Mouse (Mus musculus) mature B cell (primary cell): ENCODE results near the gene Zfp78.

Experiments used
- in situ Hi-C: fragments of 300-500 bp; cut with MboI; formaldehyde crosslinking; loops from 2 replicates; pipeline ENCODE4 v1.14.3; 2019

The Zfp78 gene

DNA sequence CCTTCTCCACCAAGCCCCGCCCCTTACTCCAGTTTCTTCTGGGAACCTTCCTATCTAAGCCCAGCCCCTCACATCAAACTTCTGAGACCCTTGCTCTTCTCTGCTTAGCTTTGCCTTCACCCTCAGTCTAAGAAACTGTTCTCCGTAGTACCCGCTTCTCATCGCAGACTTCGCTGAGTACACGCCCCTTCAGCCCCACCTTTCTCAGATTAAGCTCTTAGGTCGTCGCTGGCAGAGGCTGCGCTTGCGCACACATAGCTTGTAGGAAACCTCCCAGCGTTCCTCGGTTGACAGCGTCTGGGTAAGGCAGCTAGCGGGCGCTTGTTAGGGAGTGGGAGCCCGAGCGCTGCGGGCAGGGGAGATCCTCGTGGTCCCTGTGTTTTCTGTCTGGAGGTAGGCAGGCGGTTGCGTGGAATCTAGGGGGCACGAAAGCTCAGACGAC is at the start of gene Zfp78:
Gene Zfp78 (plus strand): TSS at position 234 of the 442 bp plus-strand sequence.
- in situ Hi-C loops = loop anchor here (25.0 kb wide), 1 partner anchor 824 kb away; no protein-coding TSS in a partner anchor

DNA sequence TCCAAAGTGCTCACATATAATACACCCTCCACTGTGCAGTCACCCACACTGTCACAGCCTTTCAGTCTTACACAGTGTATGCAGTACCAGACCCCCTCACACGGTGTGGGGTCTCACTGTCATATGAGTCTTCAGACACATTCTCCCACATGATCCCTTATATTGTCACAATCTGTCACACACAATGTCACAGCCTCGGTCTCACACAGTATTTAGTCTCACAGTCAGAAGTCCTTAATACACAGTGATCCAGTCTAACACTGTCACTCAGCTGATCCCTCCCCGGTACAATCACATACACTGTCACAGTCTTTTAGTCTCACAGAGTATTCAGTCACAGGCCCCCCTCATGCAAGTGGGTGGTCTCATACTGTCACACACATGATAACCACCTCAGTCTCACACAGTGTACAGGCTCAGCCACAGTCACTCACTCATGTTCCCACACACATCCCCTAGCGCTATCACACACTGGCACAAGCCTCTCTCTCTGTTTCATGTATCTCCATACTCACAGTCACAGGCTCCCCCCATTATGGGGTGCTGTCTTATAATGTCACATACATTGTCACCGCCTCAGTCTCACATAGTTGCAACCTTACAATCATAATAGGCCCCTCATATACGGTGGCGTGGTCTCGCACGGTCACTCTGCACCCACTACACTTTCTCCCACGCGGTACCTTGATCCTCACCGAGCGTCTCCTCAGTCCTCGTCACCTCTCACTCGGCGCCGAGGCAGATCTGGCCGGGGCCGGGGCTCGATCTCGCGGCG is 32.4 kb upstream of the Zfp78 start:
- in situ Hi-C loops = no loop called here

- in situ Hi-C loops = no loop called here
Observed at GRCm38 (mm10) chr7:6331233-6331956, 31.7 kb upstream of the Zfp78 start, which contains the start of gene Zfp583. Gene Zfp583, minus strand, starts transcription at chr7:6331285.

GRCm38 (mm10) chr7:6339865-6340264 is 23.2 kb upstream of the Zfp78 start:
- in situ Hi-C loops = no loop called here

GRCm38 (mm10) chr7:6343501-6344071 is 19.5 kb upstream of the Zfp78 start, which contains the start of gene Gm3854:
Gene Gm3854, plus strand, starts transcription at chr7:6343759.
- in situ Hi-C loops = no loop called here

- in situ Hi-C loops = no loop called here
Observed at GRCm38 (mm10) chr7:6344124-6344523, 19.0 kb upstream of the Zfp78 start.

DNA sequence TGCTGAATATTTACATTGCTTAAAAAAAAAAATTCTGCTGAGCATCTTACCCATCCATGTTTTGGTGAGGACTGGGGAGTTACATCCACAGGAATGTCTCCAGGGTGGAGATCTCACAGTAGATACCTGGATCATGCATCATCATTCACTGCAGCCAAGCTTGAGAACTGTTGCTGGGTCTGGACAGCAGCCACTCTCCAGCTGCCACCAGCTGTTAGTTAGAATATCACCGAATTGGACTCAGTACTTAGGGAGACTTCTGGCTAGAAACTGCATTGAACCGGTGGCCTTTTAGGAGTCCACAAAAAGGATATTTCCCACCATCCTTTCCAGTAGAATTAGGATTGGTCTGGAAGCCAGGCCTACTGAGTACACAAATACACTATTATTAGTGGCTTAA is 5.0 kb upstream of the Zfp78 start:
- in situ Hi-C loops = loop anchor here (5.0 to 25.0 kb wide), 3 partner anchors 577 to 939 kb away; no protein-coding TSS in a partner anchor

GRCm38 (mm10) chr7:6358937-6359590 is 4.0 kb upstream of the Zfp78 start:
- in situ Hi-C loops = loop anchor here (5.0 to 25.0 kb wide), 3 partner anchors 576 to 938 kb away; no protein-coding TSS in a partner anchor

- in situ Hi-C loops = loop anchor here (25.0 kb wide), 1 partner anchor 827 kb away; no protein-coding TSS in a partner anchor
Observed at GRCm38 (mm10) chr7:6360477-6361060, 2.5 kb upstream of the Zfp78 start.

- in situ Hi-C loops = loop anchor here (25.0 kb wide), 1 partner anchor 826 kb away; no protein-coding TSS in a partner anchor
Observed at GRCm38 (mm10) chr7:6361756-6362155, 1.3 kb upstream of the Zfp78 start.

GRCm38 (mm10) chr7:6362268-6363046 is 623 bp upstream of the Zfp78 start:
- in situ Hi-C loops = loop anchor here (25.0 kb wide), 1 partner anchor 825 kb away; no protein-coding TSS in a partner anchor

- in situ Hi-C loops = loop anchor here (25.0 kb wide), 1 partner anchor 823 kb away; no protein-coding TSS in a partner anchor
Observed at GRCm38 (mm10) chr7:6364761-6365160, 1.7 kb downstream of the Zfp78 start.

DNA sequence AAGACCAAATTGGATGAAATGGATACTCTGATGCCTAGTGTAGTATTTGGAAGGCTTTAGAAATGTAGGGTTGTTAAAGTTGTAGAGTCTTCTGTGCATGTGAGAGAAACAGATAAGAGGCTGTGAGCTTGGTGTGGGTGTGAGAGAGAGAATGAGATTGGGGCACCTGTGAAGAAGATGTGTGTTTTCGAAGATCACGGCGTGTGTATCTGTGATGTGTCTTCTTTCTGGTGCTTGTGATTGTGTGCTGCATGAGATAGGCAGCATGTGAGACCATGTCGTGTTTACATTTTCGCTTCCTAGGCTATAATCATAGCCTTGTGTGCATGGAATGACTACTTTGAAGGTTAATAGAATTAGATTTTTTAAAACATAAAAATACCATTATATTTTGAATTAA is 4.1 kb downstream of the Zfp78 start:
- in situ Hi-C loops = loop anchor here (25.0 kb wide), 1 partner anchor 820 kb away; no protein-coding TSS in a partner anchor

- in situ Hi-C loops = loop anchor here (25.0 kb wide), 1 partner anchor 819 kb away; no protein-coding TSS in a partner anchor
Observed at GRCm38 (mm10) chr7:6368146-6368545, 5.1 kb downstream of the Zfp78 start.

GRCm38 (mm10) chr7:6369460-6369859 is 6.4 kb downstream of the Zfp78 start:
- in situ Hi-C loops = loop anchor here (25.0 kb wide), 1 partner anchor 818 kb away; no protein-coding TSS in a partner anchor

DNA sequence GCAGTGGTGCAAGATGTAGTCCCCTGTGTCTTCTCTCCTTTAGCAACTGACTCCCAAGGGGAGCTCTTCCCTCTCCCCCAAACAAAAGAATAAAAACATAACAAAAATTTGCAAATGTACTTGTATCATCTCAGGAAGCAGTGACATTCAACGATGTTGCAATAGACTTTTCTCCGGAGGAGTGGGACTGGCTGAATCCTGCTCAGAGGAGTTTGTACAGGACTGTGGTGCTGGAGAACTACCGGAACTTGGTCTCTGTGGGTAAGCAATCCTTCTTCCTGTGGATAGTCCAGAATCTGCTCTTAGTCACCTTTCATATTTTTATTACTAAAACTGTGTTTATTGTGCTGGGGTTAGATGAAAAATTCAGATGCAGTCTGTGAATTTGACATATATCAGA is 9.9 kb downstream of the Zfp78 start:
- in situ Hi-C loops = loop anchor here (25.0 kb wide), 1 partner anchor 814 kb away; no protein-coding TSS in a partner anchor

DNA sequence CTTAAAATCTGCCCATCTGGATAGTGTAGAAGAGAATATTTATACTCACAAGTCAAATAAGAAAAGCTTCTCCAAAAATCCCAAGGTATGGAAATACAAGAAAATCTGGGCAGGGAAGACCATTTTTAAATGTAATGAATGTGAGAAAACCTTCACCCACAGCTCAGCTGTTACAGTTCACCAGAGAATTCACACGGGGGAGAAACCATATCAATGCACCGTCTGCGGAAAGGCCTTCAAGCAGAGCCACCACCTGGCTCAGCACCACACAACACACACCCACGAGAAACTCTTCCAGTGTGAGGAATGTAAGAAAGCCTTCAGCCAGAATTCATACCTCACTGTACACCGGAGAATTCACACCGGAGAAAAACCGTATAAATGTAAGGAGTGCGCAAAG is 15.4 kb downstream of the Zfp78 start:
- in situ Hi-C loops = no loop called here

DNA sequence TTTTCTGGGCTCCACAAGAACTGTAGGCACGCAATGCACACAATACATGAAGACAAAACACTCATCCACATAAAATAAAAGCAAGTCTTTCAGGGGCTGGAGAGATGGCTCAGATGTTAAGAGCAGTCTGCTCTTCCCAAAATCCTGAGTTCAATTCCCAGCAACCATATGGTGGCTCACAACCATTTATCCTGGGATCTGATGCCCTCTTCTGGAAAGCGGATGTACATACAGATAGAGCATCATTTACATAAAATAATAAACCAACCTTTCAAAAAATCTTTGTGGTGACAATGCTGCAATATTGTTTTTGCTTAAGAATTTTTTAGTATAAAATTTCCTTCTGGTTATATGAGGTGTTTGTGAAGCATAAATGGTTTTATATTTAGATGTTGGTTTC is 18.4 kb downstream of the Zfp78 start:
- in situ Hi-C loops = no loop called here

- in situ Hi-C loops = no loop called here
Observed at GRCm38 (mm10) chr7:6383044-6383455, 20.0 kb downstream of the Zfp78 start, which contains the start of gene Zfp28. Gene Zfp28, plus strand, starts transcription at chr7:6383295.

- in situ Hi-C loops = no loop called here
Observed at GRCm38 (mm10) chr7:6384011-6384410, 20.9 kb downstream of the Zfp78 start.
